Mouse (Mus musculus) liver, adult 2 months (tissue): Measurements from ENCODE around the gene Klhl31.

Experiments used
- CTCF ChIP-seq: fragments of 200-500 bp; IDR thresholded peaks from 2 replicates; pipeline ENCODE4 v1.5.1; 2011; ENCODE audit warnings: low read depth, low read length, control low read depth
- POLR2A ChIP-seq: fragments of 200-500 bp; IDR thresholded peaks from 2 replicates; pipeline ENCODE4 v1.6.1; 2011; ENCODE audit warnings: low read length, control low read depth; ENCODE audit not compliant: insufficient read depth; ENCODE audit errors: extremely low read depth

GRCm38 (mm10) chr9:77607295-77607694 is 29.0 kb upstream of the Klhl31 start:
- no peak for TF ChIP-seq CTCF
- TF ChIP-seq POLR2A: no peak
